Mouse (Mus musculus) lung, postnatal 0 days (tissue): Measurements from ENCODE around the gene Mrpl9. TPM values are rescaled to one million over a fixed set of nuclear protein-coding genes. Genes with fewer than 3 reads are reported as not detected.
A peak's percentile ranks its signal among the peaks of the same experiment; 100 is the strongest.

Experiments used
- ATAC-seq: fragments of 200-750 bp; cut with Nextera tagmentation; 2 replicates; pipeline ENCODE4 v1.8.0; 2017; ENCODE audit warnings: moderate library complexity
- DNase-seq: peaks from one replicate; pipeline ENCODE4 v3.0.0-alpha.2; 2016; ENCODE audit warnings: low spot score
- H3K27ac ChIP-seq: fragments of 300-500 bp; sonication (generic); 2 replicates; pipeline ENCODE4 v1.5.1; 2014; ENCODE audit warnings: antibody characterized with exemption, mild to moderate bottlenecking, low read length, mixed read lengths
- H3K27me3 ChIP-seq: fragments of 300-500 bp; sonication (generic); replicated peaks from 2 replicates; pipeline ENCODE4 v1.6.1; 2014; ENCODE audit warnings: low read length, mixed read lengths; ENCODE audit not compliant: insufficient read depth
- H3K36me3 ChIP-seq: fragments of 300-500 bp; sonication (generic); 2 replicates; pipeline ENCODE4 v1.6.1; 2014; ENCODE audit warnings: low read length, mixed read lengths; ENCODE audit not compliant: insufficient read depth
- H3K4me1 ChIP-seq: fragments of 300-500 bp; sonication (generic); 2 replicates; pipeline ENCODE4 v1.6.1; 2014; ENCODE audit warnings: antibody characterized with exemption, low read depth, low read length, mixed read lengths; ENCODE audit not compliant: insufficient read depth
- H3K4me2 ChIP-seq: fragments of 300-500 bp; sonication (generic); replicated peaks from 2 replicates; pipeline ENCODE4 v1.6.1; 2014; ENCODE audit warnings: low read depth, mild to moderate bottlenecking, low read length, moderate library complexity, mixed read lengths
- H3K4me3 ChIP-seq: fragments of 300-500 bp; sonication (generic); 2 replicates; pipeline ENCODE4 v1.5.1; 2014; ENCODE audit warnings: low read depth, low read length
- H3K9ac ChIP-seq: fragments of 300-500 bp; sonication (generic); replicated peaks from 2 replicates; pipeline ENCODE4 v1.6.1; 2014; ENCODE audit warnings: low read depth, mild to moderate bottlenecking
- H3K9me3 ChIP-seq: fragments of 300-500 bp; sonication (generic); 2 replicates; pipeline ENCODE4 v1.6.1; 2016; ENCODE audit warnings: low read length, mixed read lengths
- CTCF ChIP-seq: IDR thresholded peaks from 2 replicates; pipeline ENCODE4 v1.5.1; 2016; ENCODE audit warnings: antibody characterized with exemption, mild to moderate bottlenecking
- EP300 ChIP-seq: IDR thresholded peaks from 2 replicates; pipeline ENCODE4 v1.6.1; 2016; ENCODE audit warnings: antibody characterized with exemption, mild to moderate bottlenecking, control low read depth
- WGBS: fragments of 180-500 bp; shearing (Covaris S2); extraction: QIAGEN DNeasy Blood & Tissue Kit; methylation state at CpG from one replicate; pipeline ENCODE4 v1.1.7; 2014; 5-methylcytosine and 5-hydroxymethylcytosine counted together
- polyA plus RNA-seq: library from polyadenylated mRNA; unstranded; fragments of >200 nt; fragmentation: Nextera tagmentation; extraction: Ambion mirVana; gene quantifications from 2 replicates; pipeline ENCODE4 v1.2.1, GENCODE M21; 2015

Mrpl9 gene
- 39.2 and 39.7 TPM in 2 replicates for polyA plus RNA-seq

DNA sequence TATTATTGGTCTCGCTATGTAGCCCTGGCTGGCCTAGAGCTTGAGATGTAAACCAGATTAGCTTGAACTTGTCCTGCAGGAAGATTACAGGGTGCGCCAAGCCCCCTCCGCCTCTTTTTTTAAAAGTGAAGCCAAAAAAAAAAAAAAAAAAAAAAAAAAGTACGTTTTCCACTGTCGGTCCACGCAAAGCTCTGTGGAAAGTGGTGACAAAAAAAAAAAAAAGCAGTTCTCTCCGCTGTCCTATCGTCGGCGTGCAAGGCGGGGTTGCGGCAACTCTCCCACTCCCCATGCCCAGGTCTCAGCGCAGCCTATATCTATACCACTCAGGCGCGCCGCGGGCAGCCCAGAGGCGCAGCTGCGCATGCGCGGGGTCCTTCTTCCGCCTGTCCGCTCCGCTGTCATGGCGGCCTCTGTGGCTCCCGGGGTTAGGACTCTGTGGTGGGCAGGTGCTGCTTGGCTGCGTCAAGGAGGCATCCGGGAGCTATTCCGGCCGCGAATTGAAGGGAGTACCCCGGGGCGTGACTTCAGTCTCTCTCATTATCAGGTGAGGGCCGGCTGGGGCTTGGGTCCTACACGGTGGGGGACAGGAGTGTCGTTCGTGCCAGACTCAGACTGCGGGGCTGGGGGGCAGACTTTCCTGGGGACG lies at the start of gene Mrpl9:
TSS of gene Mrpl9 (plus strand) at position 368 of the 646 bp plus-strand sequence.
- peak within 1 kb of the TSS; percentile 90 for H3K4me2 ChIP-seq
- H3K9me3 ChIP-seq: no peaks in the 10 kb centered on the region
- TF ChIP-seq EP300 (no peak), CTCF (no peak)
- under 1% methylated on average over 38 of the region's 39 CpGs for WGBS
- no peaks in the 10 kb centered on the region; the same call in none of the 2 replicates for H3K36me3 ChIP-seq
- no peaks in the 10 kb centered on the region for H3K4me1 ChIP-seq
- H3K9ac ChIP-seq: peak within 1 kb of the TSS; percentile 93
- ATAC-seq: peak; percentile 99
- H3K27ac ChIP-seq: peak within 1 kb of the TSS; percentile 68
- DNase-seq: peak; percentile 95
- peak within 1 kb of the TSS; percentile 87 for H3K4me3 ChIP-seq
- H3K27me3 ChIP-seq: no peaks in the 10 kb centered on the region

GRCm38 (mm10) chr3:94396336-94396735 lies 46.8 kb upstream of the Mrpl9 start:
- no peaks in the 10 kb centered on the region for H3K36me3 ChIP-seq
- 81% methylated on average over 1 of the region's 1 CpGs for WGBS
- H3K9me3 ChIP-seq: no peaks in the 10 kb centered on the region
- DNase-seq (no peak), ATAC-seq (no peak)
- no peaks in the 10 kb centered on the region for H3K27me3 ChIP-seq
- H3K27ac ChIP-seq: no peak overlapping the region
- H3K4me1 ChIP-seq: no peaks in the 10 kb centered on the region
- H3K9ac ChIP-seq: no peak overlapping the region
- no peak for TF ChIP-seq EP300
- TF ChIP-seq CTCF: no peak
- no peak overlapping the region for H3K4me3 ChIP-seq
- no peak overlapping the region for H3K4me2 ChIP-seq

- H3K27me3 ChIP-seq: no peaks in the 10 kb centered on the region
- ATAC-seq: no peak
- H3K4me1 ChIP-seq: no peaks in the 10 kb centered on the region
- H3K27ac ChIP-seq: no peak overlapping the region
- H3K9me3 ChIP-seq: no peaks in the 10 kb centered on the region
- 75% methylated on average over 4 of the region's 4 CpGs for WGBS
- no peak overlapping the region for H3K9ac ChIP-seq
- no peak overlapping the region for H3K4me2 ChIP-seq
- H3K4me3 ChIP-seq: no peak overlapping the region
- no peak for DNase-seq
- no peaks in the 10 kb centered on the region for H3K36me3 ChIP-seq
- no peak for TF ChIP-seq EP300
- TF ChIP-seq CTCF: no peak
Observed at GRCm38 (mm10) chr3:94396851-94397250, 46.3 kb upstream of the Mrpl9 start.

DNA sequence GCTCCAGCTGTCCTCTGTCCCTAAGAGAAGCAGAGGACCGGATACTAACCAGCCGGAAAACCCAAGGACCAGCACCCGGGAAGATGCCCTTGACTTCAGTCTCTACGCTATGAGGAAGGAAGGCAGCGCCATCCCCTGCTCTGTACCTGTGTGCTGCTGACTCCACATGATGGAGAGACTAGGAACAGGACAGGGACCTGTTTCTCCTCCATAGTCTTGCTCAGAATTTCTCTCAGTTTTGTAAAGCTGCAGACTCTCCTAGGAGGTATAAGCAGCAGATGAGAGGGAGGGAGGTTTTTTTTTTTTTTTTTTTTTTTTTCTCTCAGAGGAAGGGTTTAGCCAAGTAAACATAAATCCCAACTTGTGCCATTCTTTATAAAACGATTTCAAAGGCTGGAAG lies 44.9 kb upstream of the Mrpl9 start, which contains the start of gene Lingo4:
TSS of gene Lingo4 (plus strand) at position 301 of the 400 bp plus-strand sequence.
- no peak within 1 kb of the TSS for H3K9ac ChIP-seq
- H3K27me3 ChIP-seq: no peaks in the 10 kb centered on the region
- ATAC-seq (no peak), DNase-seq (no peak)
- H3K4me3 ChIP-seq: no peak within 1 kb of the TSS
- no peaks in the 10 kb centered on the region for H3K9me3 ChIP-seq
- H3K27ac ChIP-seq: no peak within 1 kb of the TSS
- H3K4me1 ChIP-seq: no peaks in the 10 kb centered on the region
- 69% methylated on average over 6 of the region's 6 CpGs for whole genome bisulfite sequencing
- TF ChIP-seq EP300 (no peak), CTCF (no peak)
- no peaks in the 10 kb centered on the region for H3K36me3 ChIP-seq
- H3K4me2 ChIP-seq: peak within 1 kb of the TSS; percentile 35

DNA sequence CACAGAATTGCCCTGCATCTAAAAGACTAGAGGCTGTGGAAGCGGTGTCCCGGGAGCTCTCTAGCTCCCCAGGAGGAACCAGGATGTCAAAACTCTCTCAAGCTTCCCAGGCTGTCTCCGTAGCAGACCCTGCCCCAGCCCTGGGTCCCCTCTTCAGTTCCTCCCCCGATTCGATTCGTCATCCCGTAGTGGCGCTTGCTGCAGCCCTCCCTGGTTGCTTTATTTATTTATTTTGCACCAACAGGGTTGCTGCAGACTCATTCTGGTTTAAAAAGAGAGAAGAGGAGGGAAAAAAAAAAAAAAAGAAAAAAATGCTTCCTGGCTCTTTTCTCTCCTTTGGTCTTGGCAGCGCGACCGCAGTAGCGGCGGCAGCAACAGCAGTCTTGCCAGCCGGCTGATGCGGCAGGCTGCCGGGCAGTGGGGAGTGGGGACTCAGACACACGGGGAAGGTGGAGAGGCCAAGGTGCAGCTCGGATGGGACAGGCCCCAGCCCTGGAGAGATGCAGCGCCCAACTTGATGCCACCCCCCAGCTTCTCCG lies 44.1 kb upstream of the Mrpl9 start:
- Histone ChIP-seq H3K27ac (no peak overlapping the region), H3K9me3 (no peaks in the 10 kb centered on the region), H3K4me1 (no peaks in the 10 kb centered on the region), H3K4me3 (no peak overlapping the region), H3K27me3 (no peaks in the 10 kb centered on the region), H3K4me2 (peak overlapping the region; percentile 35), H3K36me3 (no peaks in the 10 kb centered on the region), H3K9ac (no peak overlapping the region)
- ATAC-seq (no peak), DNase-seq (peak; percentile 22)
- TF ChIP-seq EP300 (no peak), CTCF (peak; percentile 33)
- WGBS: 2% methylated on average over 20 of the region's 20 CpGs

- ATAC-seq (no peak), DNase-seq (no peak)
- no peaks in the 10 kb centered on the region for H3K9me3 ChIP-seq
- H3K9ac ChIP-seq: no peak overlapping the region
- WGBS: 50% methylated on average over 5 of the region's 5 CpGs
- H3K36me3 ChIP-seq: no peaks in the 10 kb centered on the region
- TF ChIP-seq EP300: no peak
- no peaks in the 10 kb centered on the region for H3K27me3 ChIP-seq
- no peak overlapping the region for H3K27ac ChIP-seq
- no peaks in the 10 kb centered on the region for H3K4me1 ChIP-seq
- no peak overlapping the region for H3K4me2 ChIP-seq
- no peak overlapping the region for H3K4me3 ChIP-seq
Observed at GRCm38 (mm10) chr3:94399663-94400310, 43.3 kb upstream of the Mrpl9 start.
